Mouse (Mus musculus) kidney, adult 2 months (tissue): Measurements from ENCODE around the gene Dab2ip.

Source experiments
- CTCF ChIP-seq: fragments of 200-500 bp; conservative IDR thresholded peaks from 2 replicates; pipeline ENCODE4 v1.5.1; 2011; ENCODE audit warnings: low read depth, mild to moderate bottlenecking, control low read depth, low read length, moderate library complexity, mixed read lengths; ENCODE audit not compliant: insufficient read depth, insufficient read length
- POLR2A ChIP-seq: fragments of 200-500 bp; IDR thresholded peaks from one replicate; pipeline ENCODE4 v1.6.1; 2011; ENCODE audit warnings: low read depth, low read length, control low read depth

DNA sequence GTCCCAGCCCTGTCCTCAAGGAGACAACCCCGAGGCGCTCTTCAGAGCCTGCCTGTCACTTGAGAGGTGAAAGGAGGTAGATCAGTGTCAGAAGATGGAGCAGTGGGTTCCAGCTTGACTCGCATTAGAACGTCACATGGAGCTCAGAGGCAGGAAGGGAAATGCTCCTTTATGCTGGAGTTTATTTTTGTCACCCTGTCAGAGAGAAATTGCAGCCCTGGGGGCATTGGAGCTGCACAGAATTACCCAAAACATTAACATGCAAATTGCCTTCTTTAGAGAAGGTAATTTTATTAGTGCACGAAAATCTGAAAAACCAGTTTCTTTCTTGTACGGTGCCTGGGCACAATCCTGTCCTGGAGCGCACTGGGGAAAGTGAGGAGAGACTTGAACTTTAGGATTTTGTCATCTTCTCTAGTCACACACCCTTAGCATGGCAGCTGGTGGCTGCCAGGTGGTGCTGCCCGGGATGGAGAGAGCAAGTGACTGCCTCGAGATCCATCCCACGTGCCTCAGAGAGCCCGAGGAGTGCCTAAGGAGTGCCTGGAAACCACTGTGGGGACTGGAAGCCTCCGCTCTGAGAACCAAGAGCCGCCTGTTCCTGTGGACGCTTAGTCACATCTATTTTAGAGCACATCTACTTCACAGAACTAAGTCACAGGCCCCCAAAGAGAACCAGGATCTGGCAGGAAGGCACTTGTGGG is 209.9 kb downstream of the Dab2ip start:
- TF ChIP-seq CTCF (no peak), POLR2A (no peak)
